Mouse (Mus musculus) CD4-positive, CD25-positive, alpha-beta regulatory T cell (primary cell): ENCODE data around the gene Henmt1. TPM values are rescaled to one million over a fixed set of nuclear protein-coding genes. Genes with fewer than 3 reads are reported as not detected.

Experiments
- polyA plus RNA-seq: library from polyadenylated mRNA; unstranded; fragments of 100-300 nt; shearing (Covaris generic); gene quantifications from one replicate; pipeline ENCODE4 v1.2.1, GENCODE M21; 2017

Gene Henmt1
- 1.7 TPM for polyA plus RNA-seq

GRCm38 (mm10) chr3:108939573-108939972 lies at the start of gene Henmt1:
TSS of gene Henmt1 (plus strand) at chr3:108939873.

GRCm38 (mm10) chr3:108889908-108890307 lies 49.8 kb upstream of the Henmt1 start, which contains the start of gene Fndc7:
TSS of gene Fndc7 (minus strand) at chr3:108890008.

GRCm38 (mm10) chr3:108911548-108912413 lies 27.9 kb upstream of the Henmt1 start, which contains the start of gene Prpf38b:
TSS of gene Prpf38b (minus strand) at chr3:108911727.

GRCm38 (mm10) chr3:108940001-108940633 lies 444 bp downstream of the Henmt1 start, which contains the start of gene Gm9857:
TSS of gene Gm9857 (minus strand) at chr3:108940445.

Other genes starting within 250 kb of the Henmt1 start
- gene Gpsm2, start 217.6 kb upstream of the Henmt1 start, polyA plus RNA-seq = 6.7 TPM
- 0.04 TPM for gene Aknad1, start 200.2 kb upstream of the Henmt1 start, polyA plus RNA-seq
- gene Stxbp3, start 99.3 kb upstream of the Henmt1 start, polyA plus RNA-seq = 59.5 TPM
- 0.26 TPM for gene Fndc7, start 49.9 kb upstream of the Henmt1 start, polyA plus RNA-seq
- gene Prpf38b, start 28.1 kb upstream of the Henmt1 start, polyA plus RNA-seq = 206 TPM
- gene Gm9857, start 572 bp downstream of the Henmt1 start, polyA plus RNA-seq = not detected
- 8.3 TPM for gene Fam102b, start 87.7 kb downstream of the Henmt1 start, polyA plus RNA-seq
- not detected for gene Slc25a54, start 140.6 kb downstream of the Henmt1 start, polyA plus RNA-seq
- 19.3 TPM for gene Slc25a24, start 183.3 kb downstream of the Henmt1 start, polyA plus RNA-seq